20 mouse cellular contexts compared by ENCODE assay signal in genomic region chr11:63201989-63202535, GRCm38 (mm10).
"Had no signal": no experiment of that assay in that cellular context is flagged by ENCODE, and none has a peak within 500 bp of the region (broad histone marks: within the 10 kb centered on the region; RNA-seq: fewer than 3 reads in every experiment).

No protein-coding gene starts in this region.

- ATAC-seq: liver, embryonic 12.5 days had no signal

- H3K9ac ChIP-seq: kidney, embryonic 15.5 days; limb, embryonic 13.5 days; liver, embryonic 12.5 days; liver, embryonic 15.5 days; lung, embryonic 15.5 days had no signal

- H3K4me3 ChIP-seq: kidney, embryonic 15.5 days; left cerebral cortex, adult 2 months; limb, embryonic 13.5 days; liver, embryonic 12.5 days; liver, embryonic 15.5 days; lung, embryonic 15.5 days; megakaryocyte, embryonic 14.5 days had no signal

- H3K36me3 ChIP-seq: kidney, embryonic 15.5 days; limb, embryonic 13.5 days; liver, embryonic 12.5 days; liver, embryonic 15.5 days; lung, embryonic 15.5 days had no signal

- H3K9me3 ChIP-seq: liver, embryonic 15.5 days; lung, embryonic 15.5 days had no signal

- H3K27me3 ChIP-seq: kidney, embryonic 15.5 days; limb, embryonic 13.5 days; liver, embryonic 12.5 days; liver, embryonic 15.5 days; lung, embryonic 15.5 days; megakaryocyte, embryonic 14.5 days had no signal

- DNase-seq: kidney, adult 8-10 months; kidney, postnatal 10 days; kidney, postnatal 36 days; layer of hippocampus, postnatal 36 days; liver; lung, adult 18-20 months; lung, postnatal 10 days; lung, postnatal 36 days; midbrain, embryonic 14.5 days; thymus, adult 2 months; thymus, postnatal 14 days had no signal

- H3K27ac ChIP-seq: kidney, embryonic 15.5 days; left cerebral cortex, adult 2 months; limb, embryonic 13.5 days; liver, embryonic 12.5 days; liver, embryonic 15.5 days; lung, embryonic 15.5 days; stomach, postnatal 0 days had no signal

- H3K4me1 ChIP-seq: kidney, embryonic 15.5 days; limb, embryonic 13.5 days; liver, embryonic 12.5 days; liver, embryonic 15.5 days; lung, embryonic 15.5 days; megakaryocyte, embryonic 14.5 days had no signal

- H3K4me2 ChIP-seq: kidney, embryonic 15.5 days; limb, embryonic 13.5 days; liver, embryonic 12.5 days; liver, embryonic 15.5 days; lung, embryonic 15.5 days; midbrain, embryonic 11.5 days had no signal
